Mouse (Mus musculus): ENCODE measurements around the gene Gm906. TPM values are rescaled to one million over a fixed set of nuclear protein-coding genes. Genes with fewer than 3 reads are reported as not detected.
"Not testable (repeated sequence)": the region's sequence is repeated elsewhere in the genome, so short reads cannot be mapped to it uniquely, and the experiment has no call there.

The Gm906 gene
- not detected for total RNA-seq (2021)

DNA sequence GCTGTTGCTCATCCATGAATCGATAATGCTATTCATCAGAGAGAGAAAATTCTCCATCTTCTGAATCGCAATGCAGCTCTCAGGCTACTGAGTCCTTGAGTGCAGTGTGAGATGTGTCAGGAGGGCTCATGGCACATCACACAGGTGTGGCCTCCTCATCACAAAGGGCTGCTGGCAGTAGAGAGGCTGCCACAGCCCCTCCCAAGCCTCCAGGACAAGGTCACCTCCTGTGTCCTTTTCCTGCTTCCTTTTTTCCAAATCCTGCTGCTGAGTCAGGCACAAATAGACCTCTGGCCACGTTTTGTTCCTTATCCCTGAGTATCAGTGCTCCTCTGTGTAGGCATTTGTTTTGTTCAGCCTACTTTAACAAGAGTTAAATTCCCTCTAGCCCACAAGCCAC, at the start of gene Gm906:
TSS of gene Gm906 (minus strand) at position 101 of the 400 bp plus-strand sequence.
- intact Hi-C loops (cut with DNase I); DNase-seq: not testable (repeated sequence)

DNA sequence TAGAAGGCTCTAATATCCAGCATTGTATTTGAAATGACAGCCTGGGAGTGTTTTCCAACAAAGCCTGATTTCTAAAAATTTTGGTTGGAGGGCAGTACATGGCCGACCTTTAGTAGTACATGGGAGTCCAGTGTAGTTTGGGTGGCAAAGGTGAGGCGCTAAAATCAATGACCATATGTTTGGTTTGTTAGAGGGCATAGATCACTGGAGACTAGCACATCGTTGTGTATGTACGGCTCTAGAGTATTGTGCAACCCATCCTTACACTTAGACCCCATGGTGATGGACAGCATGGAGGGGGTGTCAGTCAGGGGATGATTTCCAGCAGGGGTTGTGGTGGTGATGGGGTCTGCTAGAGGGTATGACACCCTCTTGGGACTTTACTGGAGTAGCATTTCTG, 33.2 kb upstream of the Gm906 start:
- intact Hi-C loops (cut with DNase I); DNase-seq: not testable (repeated sequence)

DNA sequence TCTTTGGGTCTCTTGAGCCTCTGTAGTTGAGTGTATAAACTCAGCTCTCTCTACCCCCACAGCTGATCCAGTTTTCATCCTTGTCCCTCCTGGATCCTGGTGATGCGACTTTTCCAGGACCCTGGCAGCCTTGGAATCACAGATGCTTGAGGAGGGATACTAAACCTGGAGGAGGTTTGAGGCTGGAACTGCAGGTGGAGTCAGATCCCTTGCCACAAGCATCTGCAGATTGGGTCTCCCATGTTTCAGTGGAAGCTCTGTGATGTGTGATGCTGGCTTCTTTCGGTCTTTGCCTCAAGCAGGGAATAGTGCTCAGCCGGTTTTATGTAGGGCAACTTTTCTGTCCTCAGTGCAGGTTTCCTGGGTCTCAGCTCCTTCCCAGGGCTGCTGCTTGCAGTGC, 13.6 kb downstream of the Gm906 start:
- no peak for DNase-seq
- intact Hi-C loops (cut with DNase I) = no loop called here

- DNase-seq = peak; percentile 19
- intact Hi-C loops (cut with DNase I) = not testable (repeated sequence)
These were observed 38.3 kb downstream of the Gm906 start for GRCm38 (mm10) chr13:50211842-50212241.

GRCm38 (mm10) chr13:50210191-50210590, 39.9 kb downstream of the Gm906 start:
- DNase-seq; intact Hi-C loops (cut with DNase I): not testable (repeated sequence)

DNA sequence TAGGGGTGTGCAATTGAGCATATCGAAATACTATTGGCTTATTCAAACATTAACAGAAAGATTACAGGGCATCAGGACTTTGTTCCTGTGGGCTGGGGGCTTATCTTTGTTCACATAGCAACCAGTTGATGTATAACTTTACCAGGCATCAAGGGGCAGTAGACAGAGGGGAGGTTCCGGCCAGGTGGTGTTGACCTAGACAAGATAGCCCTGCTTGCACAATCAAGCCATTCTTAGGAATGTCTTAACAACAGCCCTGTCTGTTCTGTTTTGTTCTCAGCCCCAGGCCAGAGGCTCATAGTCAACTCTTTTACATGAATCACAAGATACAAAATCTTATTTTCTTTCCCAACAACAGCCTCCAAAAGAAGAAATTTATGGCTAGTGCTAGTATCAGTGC, 40.5 kb downstream of the Gm906 start:
- intact Hi-C loops (cut with DNase I); DNase-seq: not testable (repeated sequence)

DNA sequence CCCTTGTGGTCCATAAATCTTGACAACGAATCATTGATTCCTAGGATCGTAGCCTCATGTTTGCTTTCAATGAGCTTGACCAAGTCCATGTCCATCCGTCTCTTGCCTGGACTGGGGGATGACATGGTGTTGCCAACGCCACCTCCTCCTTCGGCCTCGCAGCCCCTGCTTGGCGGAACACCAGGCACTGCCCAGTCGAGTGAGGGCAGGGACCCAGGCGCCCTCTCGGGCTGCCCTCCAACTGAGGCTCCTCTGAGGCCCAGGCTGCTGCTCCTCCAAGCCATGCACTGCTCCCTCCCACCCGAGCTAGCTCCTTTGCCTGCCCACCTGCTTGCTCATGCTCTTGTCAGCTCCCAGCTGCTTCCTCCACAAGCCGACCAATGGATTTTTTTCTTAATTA, 42.1 kb downstream of the Gm906 start:
- no peak for DNase-seq
- intact Hi-C loops (cut with DNase I) = no loop called here

DNA sequence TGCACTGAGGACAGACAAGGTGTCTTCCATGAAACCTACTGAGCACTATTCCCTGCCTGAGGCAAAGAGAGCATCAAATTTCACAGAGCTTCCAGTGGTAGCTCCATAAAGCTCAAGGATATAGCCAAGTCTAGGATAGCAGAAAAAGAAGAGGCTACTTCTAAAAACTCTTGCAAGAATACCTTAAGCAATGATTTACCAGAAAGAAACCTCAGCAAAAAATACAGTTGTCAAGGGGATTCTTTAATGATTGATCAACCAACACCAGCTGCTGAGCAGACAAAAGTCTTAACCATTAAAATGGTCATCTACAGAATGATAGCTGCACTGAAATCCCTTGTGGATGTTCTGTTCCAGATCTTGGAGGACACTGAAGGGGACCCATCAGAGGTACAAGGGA, 53.3 kb downstream of the Gm906 start:
- DNase-seq; intact Hi-C loops (cut with DNase I): not testable (repeated sequence)

Small RNAs within 50 kb of the gene (microRNA-seq; reads per million reads assigned to microRNA genes)
- gene Gm24017 = not detected

Other genes with a start within 250 kb of the Gm906 start
- gene Fbxw17, start 167.6 kb upstream of the Gm906 start, total RNA-seq (2021) = 10 to 100 TPM; 28.3 to 33.8 TPM
- gene Gm47429, start 193.6 kb upstream of the Gm906 start, total RNA-seq (2021) = not detected
- not detected for gene Nutm2, start 217.0 kb upstream of the Gm906 start, total RNA-seq (2021)